Mouse (Mus musculus) stomach, embryonic 15.5 days (tissue): ENCODE measurements at regions not wholly inside any gene's neighbourhood (a gene's known extent, or its start where the extent isn't known, plus 50 kb on each side); places are given as distances from the start of the nearest gene placed in this dataset.

Experiments used
- ATAC-seq: fragments of 200-750 bp; cut with Nextera tagmentation; 2 replicates; pipeline ENCODE4 v1.8.0; 2017; ENCODE audit warnings: low read depth, moderate number of reproducible peaks, moderate TSS enrichment; ENCODE audit not compliant: insufficient read depth, low FRiP score
- H3K27ac ChIP-seq: fragments of 300-500 bp; sonication (generic); 2 replicates; pipeline ENCODE4 v1.5.1; 2015; ENCODE audit warnings: mild to moderate bottlenecking, inconsistent platforms
- H3K27me3 ChIP-seq: fragments of 300-500 bp; sonication (generic); replicated peaks from 2 replicates; pipeline ENCODE4 v1.6.1; 2015; ENCODE audit warnings: inconsistent platforms
- H3K36me3 ChIP-seq: fragments of 300-500 bp; sonication (generic); 2 replicates; pipeline ENCODE4 v1.6.1; 2015; ENCODE audit warnings: inconsistent platforms
- H3K4me1 ChIP-seq: fragments of 300-500 bp; sonication (generic); 2 replicates; pipeline ENCODE4 v1.6.1; 2015; ENCODE audit warnings: inconsistent platforms
- H3K4me2 ChIP-seq: fragments of 300-500 bp; sonication (generic); 2 replicates; pipeline ENCODE4 v1.6.1; 2015; ENCODE audit warnings: mild to moderate bottlenecking, inconsistent platforms
- H3K4me3 ChIP-seq: fragments of 300-500 bp; sonication (generic); replicated peaks from 2 replicates; pipeline ENCODE4 v1.5.1; 2015; ENCODE audit warnings: inconsistent platforms
- H3K9ac ChIP-seq: fragments of 300-500 bp; sonication (generic); 2 replicates; pipeline ENCODE4 v1.6.1; 2015; ENCODE audit warnings: inconsistent platforms
- H3K9me3 ChIP-seq: fragments of 300-500 bp; sonication (generic); 2 replicates; pipeline ENCODE4 v1.6.1; 2016; ENCODE audit warnings: inconsistent platforms
- WGBS: fragments of 180-500 bp; shearing (Covaris S2); methylation state at CpG from one replicate; pipeline ENCODE4 v1.1.7; 2015; 5-methylcytosine and 5-hydroxymethylcytosine counted together

GRCm38 (mm10) chr14:78438064-78438677 lies 98.4 kb downstream of the Akap11 start:
- Histone ChIP-seq H3K4me3 (no peak overlapping the region), H3K4me2 (no peak overlapping the region), H3K27ac (no peak overlapping the region), H3K36me3 (no peaks in the 10 kb centered on the region), H3K9me3 (no peaks in the 10 kb centered on the region), H3K4me1 (no peaks in the 10 kb centered on the region), H3K27me3 (no peaks in the 10 kb centered on the region), H3K9ac (no peak overlapping the region)
- 39% methylated on average over 6 of the region's 6 CpGs for WGBS
- no peak for ATAC-seq

- Histone ChIP-seq H3K4me3 (no peak overlapping the region), H3K4me1 (no peaks in the 10 kb centered on the region), H3K4me2 (no peak overlapping the region), H3K9me3 (no peaks in the 10 kb centered on the region), H3K9ac (no peak overlapping the region), H3K36me3 (no peaks in the 10 kb centered on the region), H3K27me3 (no peaks in the 10 kb centered on the region), H3K27ac (no peak overlapping the region)
- WGBS = 77% methylated on average over 4 of the region's 4 CpGs
- ATAC-seq = no peak
Measured at GRCm38 (mm10) chr14:78436586-78436985, 100.0 kb downstream of the Akap11 start.

GRCm38 (mm10) chr14:78435982-78436381 lies 100.6 kb downstream of the Akap11 start:
- Histone ChIP-seq H3K9ac (no peak overlapping the region), H3K9me3 (no peaks in the 10 kb centered on the region), H3K4me2 (no peak overlapping the region), H3K27ac (no peak overlapping the region), H3K36me3 (no peaks in the 10 kb centered on the region), H3K4me3 (no peak overlapping the region), H3K4me1 (no peaks in the 10 kb centered on the region), H3K27me3 (no peaks in the 10 kb centered on the region)
- WGBS = 73% methylated on average over 4 of the region's 4 CpGs
- ATAC-seq = no peak

- Histone ChIP-seq H3K36me3 (no peaks in the 10 kb centered on the region), H3K9me3 (no peaks in the 10 kb centered on the region), H3K4me3 (no peak overlapping the region), H3K4me2 (no peak overlapping the region), H3K4me1 (no peaks in the 10 kb centered on the region), H3K9ac (no peak overlapping the region), H3K27me3 (no peaks in the 10 kb centered on the region), H3K27ac (no peak overlapping the region)
- no peak for ATAC-seq
- 88% methylated on average over 10 of the region's 10 CpGs for WGBS
Measured at GRCm38 (mm10) chr14:78435561-78435960, 101.0 kb downstream of the Akap11 start.

- H3K4me1 ChIP-seq = no peaks in the 10 kb centered on the region
- no peak overlapping the region for H3K9ac ChIP-seq
- H3K4me3 ChIP-seq = no peak overlapping the region
- H3K9me3 ChIP-seq = no peaks in the 10 kb centered on the region
- ATAC-seq = no peak
- no peak overlapping the region for H3K27ac ChIP-seq
- H3K27me3 ChIP-seq = no peaks in the 10 kb centered on the region
- H3K4me2 ChIP-seq = no peak overlapping the region
- no peaks in the 10 kb centered on the region for H3K36me3 ChIP-seq
- WGBS = 87% methylated on average over 9 of the region's 9 CpGs
Measured at GRCm38 (mm10) chr14:78434753-78435152, 101.9 kb downstream of the Akap11 start.

- Histone ChIP-seq H3K4me2 (no peak overlapping the region), H3K4me3 (no peak overlapping the region), H3K9me3 (no peaks in the 10 kb centered on the region), H3K36me3 (no peaks in the 10 kb centered on the region), H3K27me3 (no peaks in the 10 kb centered on the region), H3K27ac (no peak overlapping the region), H3K9ac (no peak overlapping the region), H3K4me1 (no peaks in the 10 kb centered on the region)
- ATAC-seq = no peak
- WGBS = 83% methylated on average over 4 of the region's 4 CpGs
Measured at GRCm38 (mm10) chr14:78434126-78434525, 102.5 kb downstream of the Akap11 start.

GRCm38 (mm10) chr14:78432471-78432870 lies 104.1 kb downstream of the Akap11 start:
- H3K4me1 ChIP-seq = no peaks in the 10 kb centered on the region
- H3K27me3 ChIP-seq = no peaks in the 10 kb centered on the region
- H3K9ac ChIP-seq = no peak overlapping the region
- no peaks in the 10 kb centered on the region for H3K9me3 ChIP-seq
- no peak overlapping the region for H3K4me3 ChIP-seq
- WGBS = 66% methylated on average over 4 of the region's 4 CpGs
- no peak for ATAC-seq
- H3K4me2 ChIP-seq = no peak overlapping the region
- no peaks in the 10 kb centered on the region for H3K36me3 ChIP-seq
- H3K27ac ChIP-seq = no peak overlapping the region

- Histone ChIP-seq H3K36me3 (no peaks in the 10 kb centered on the region), H3K9me3 (no peaks in the 10 kb centered on the region), H3K9ac (no peak overlapping the region), H3K4me2 (no peak overlapping the region), H3K4me3 (no peak overlapping the region), H3K27ac (no peak overlapping the region), H3K27me3 (no peaks in the 10 kb centered on the region), H3K4me1 (no peaks in the 10 kb centered on the region)
- no peak for ATAC-seq
- 73% methylated on average over 5 of the region's 5 CpGs for whole genome bisulfite sequencing
Measured at GRCm38 (mm10) chr14:78431931-78432330, 104.7 kb downstream of the Akap11 start.

GRCm38 (mm10) chr14:78431406-78431805 lies 105.2 kb downstream of the Akap11 start:
- H3K36me3 ChIP-seq = no peaks in the 10 kb centered on the region

GRCm38 (mm10) chr14:78428233-78429019 lies 108.2 kb downstream of the Akap11 start:
- Histone ChIP-seq H3K27ac (no peak overlapping the region), H3K9ac (no peak overlapping the region), H3K4me2 (no peak overlapping the region), H3K36me3 (no peaks in the 10 kb centered on the region), H3K4me1 (no peaks in the 10 kb centered on the region), H3K9me3 (no peaks in the 10 kb centered on the region), H3K27me3 (no peaks in the 10 kb centered on the region), H3K4me3 (no peak overlapping the region)
- 81% methylated on average over 10 of the region's 10 CpGs for WGBS
- ATAC-seq = no peak

More at GRCm38 (mm10) chr14:78431406-78431805, 105.2 kb downstream of the Akap11 start:
- no peak for ATAC-seq
- no peaks in the 10 kb centered on the region for H3K4me1 ChIP-seq
- no peaks in the 10 kb centered on the region for H3K27me3 ChIP-seq
- H3K4me3 ChIP-seq = no peak overlapping the region
- H3K27ac ChIP-seq = no peak overlapping the region
- no peak overlapping the region for H3K9ac ChIP-seq
- 84% methylated on average over 3 of the region's 3 CpGs for WGBS
- no peak overlapping the region for H3K4me2 ChIP-seq
- no peaks in the 10 kb centered on the region for H3K9me3 ChIP-seq

- WGBS = 71% methylated on average over 3 of the region's 3 CpGs
- Histone ChIP-seq H3K9me3 (no peaks in the 10 kb centered on the region), H3K4me2 (no peak overlapping the region)
Measured at GRCm38 (mm10) chr14:78427062-78427461, 109.5 kb downstream of the Akap11 start.

GRCm38 (mm10) chr14:78422601-78423000 lies 114.0 kb downstream of the Akap11 start:
- Histone ChIP-seq H3K27ac (no peak overlapping the region), H3K4me3 (no peak overlapping the region), H3K4me2 (no peak overlapping the region), H3K27me3 (no peaks in the 10 kb centered on the region), H3K36me3 (no peaks in the 10 kb centered on the region), H3K9ac (no peak overlapping the region), H3K9me3 (no peaks in the 10 kb centered on the region), H3K4me1 (no peaks in the 10 kb centered on the region)
- no peak for ATAC-seq
- 75% methylated on average over 3 of the region's 3 CpGs for WGBS

More at GRCm38 (mm10) chr14:78427062-78427461, 109.5 kb downstream of the Akap11 start:
- Histone ChIP-seq H3K27ac (no peak overlapping the region), H3K36me3 (no peaks in the 10 kb centered on the region), H3K4me3 (no peak overlapping the region), H3K9ac (no peak overlapping the region), H3K4me1 (no peaks in the 10 kb centered on the region), H3K27me3 (no peaks in the 10 kb centered on the region)
- ATAC-seq = no peak
